Mouse (Mus musculus) erythroblast, adult 5-6 weeks (primary cell): ENCODE results near the gene Ffar1. TPM values are rescaled to one million over a fixed set of nuclear protein-coding genes. Genes with fewer than 3 reads are reported as not detected.
"Not testable (repeated sequence)": the region's sequence is repeated elsewhere in the genome, so short reads cannot be mapped to it uniquely, and the experiment has no call there.

ENCODE experiments used
- ATAC-seq: replicated peaks from 2 replicates; pipeline ENCODE4 v1.8.0; 2016; ENCODE audit warnings: moderate number of reproducible peaks, mild to moderate bottlenecking, moderate TSS enrichment, inconsistent platforms; ENCODE audit not compliant: poor library complexity, low FRiP score, severe bottlenecking
- total RNA-seq, 2 experiments: library from RNA; stranded (forward) in 1 of 2; stranded (reverse) in 1 of 2; fragments of 150-400 nt in 1 of 2; fragments of 200-764, 138-1000 nt in 1 of 2; gene quantifications; 2 replicates each; pipeline versions ENCODE4 v1.2.3 to v1.2.4; 2015 to 2017; ENCODE audit warnings: low replicate concordance in 2 of 2

The Ffar1 gene
- total RNA-seq, 2 experiments from 2014 or later, result not detected

DNA sequence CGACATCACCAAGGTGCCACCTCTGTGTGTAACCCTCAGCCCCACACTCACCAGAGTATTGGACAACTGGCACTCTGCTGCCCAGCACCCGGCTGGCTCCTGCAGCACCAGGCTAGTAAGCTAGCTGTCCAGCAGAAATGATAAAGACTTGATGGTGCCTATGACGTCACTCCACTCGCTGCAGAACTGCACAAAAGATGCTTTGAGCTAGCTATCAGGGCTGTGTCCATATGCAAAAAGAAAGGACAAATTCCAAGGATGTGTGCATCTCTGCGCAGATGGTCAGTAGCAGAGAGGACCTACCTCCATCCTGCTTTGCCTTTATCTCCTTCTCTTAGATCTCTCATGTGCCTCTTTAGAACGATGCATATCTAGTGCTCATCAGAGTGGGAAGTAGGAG lies 5.3 kb downstream of the Ffar1 start, which contains the start of gene Ffar3:
Gene Ffar3 (minus strand): TSS at position 101 of the 400 bp plus-strand sequence.
- ATAC-seq, result no peak

DNA sequence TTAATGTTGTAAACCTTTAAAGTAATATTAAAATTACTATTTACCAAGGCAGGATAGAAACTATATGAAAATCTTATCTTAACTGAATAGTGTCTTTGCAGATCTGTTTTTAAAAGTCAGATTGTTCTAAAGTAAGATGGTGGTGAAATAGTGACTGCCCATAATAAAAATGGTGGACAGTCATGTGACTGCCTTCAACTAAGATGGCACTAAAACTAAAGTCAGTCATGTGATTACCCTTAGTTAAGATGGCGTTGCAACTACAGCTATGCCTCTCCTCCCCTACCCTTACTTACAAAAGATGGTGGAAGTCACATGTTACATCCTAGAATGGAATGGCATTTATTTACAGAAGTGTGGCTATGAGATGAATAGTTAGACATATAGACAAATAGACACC lies 9.9 kb downstream of the Ffar1 start:
- ATAC-seq, result no peak

- no peak for ATAC-seq
Measured at GRCm38 (mm10) chr7:30847934-30848333, 13.4 kb downstream of the Ffar1 start.

- no peak for ATAC-seq
Measured at GRCm38 (mm10) chr7:30847386-30847785, 14.0 kb downstream of the Ffar1 start.

DNA sequence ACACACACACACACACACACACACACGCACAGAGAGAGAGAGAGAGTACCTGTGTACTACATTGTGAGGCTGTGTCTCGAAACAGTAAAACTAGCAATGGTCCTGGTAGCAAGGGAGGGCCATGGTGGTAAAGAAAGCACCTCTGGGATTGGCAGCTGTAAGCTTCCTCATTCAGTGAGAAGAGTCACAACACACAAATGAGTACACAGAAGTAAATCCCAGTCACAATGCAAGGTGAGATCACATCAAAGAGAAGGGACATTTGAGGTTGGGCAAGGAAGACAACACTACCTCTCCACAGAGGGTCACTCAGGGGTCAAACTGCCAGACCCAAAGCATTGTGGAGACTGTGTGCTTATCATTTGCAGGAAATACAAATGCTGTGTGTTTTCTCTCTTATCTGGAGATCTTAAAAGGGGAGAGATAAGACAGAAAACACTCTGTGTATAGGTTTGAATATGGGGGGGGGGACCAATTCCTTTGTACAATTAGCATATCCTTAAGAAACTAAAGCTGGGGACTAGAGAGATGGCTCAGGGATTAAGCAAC lies 14.8 kb downstream of the Ffar1 start:
- no peak for ATAC-seq

DNA sequence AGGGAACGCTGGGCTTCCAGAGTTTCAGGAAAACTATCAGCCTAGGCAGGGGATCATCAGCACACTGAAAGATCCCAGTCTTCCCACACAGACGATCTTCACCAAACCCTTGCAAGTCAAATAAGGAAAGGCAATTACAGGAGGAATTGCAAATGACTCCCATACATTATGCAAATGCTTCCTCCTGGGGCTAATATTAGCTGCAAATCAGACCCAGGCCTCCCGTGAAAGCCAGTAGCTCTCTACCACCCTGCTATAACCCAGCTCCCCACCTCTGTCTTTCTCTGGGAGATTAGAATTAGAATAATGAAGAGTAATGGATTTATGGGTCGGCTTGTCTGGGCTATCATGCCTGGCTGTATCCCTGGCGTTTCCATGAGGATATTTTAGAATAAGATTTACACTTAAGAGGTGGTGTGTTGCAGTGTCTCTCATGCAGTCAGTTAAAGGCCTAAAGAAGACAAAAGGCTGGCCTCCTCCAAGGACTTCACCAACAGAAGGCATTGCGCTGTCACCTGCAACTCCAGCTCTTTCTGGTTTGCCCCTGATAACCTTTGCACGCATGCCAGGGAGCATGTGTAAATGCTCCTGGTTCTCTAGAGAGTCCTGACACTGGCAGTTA lies 16.6 kb downstream of the Ffar1 start:
- ATAC-seq, result no peak

GRCm38 (mm10) chr7:30842092-30842491 lies 19.3 kb downstream of the Ffar1 start:
- no peak for ATAC-seq

- no peak for ATAC-seq
Measured at GRCm38 (mm10) chr7:30841379-30841778, 20.0 kb downstream of the Ffar1 start.

DNA sequence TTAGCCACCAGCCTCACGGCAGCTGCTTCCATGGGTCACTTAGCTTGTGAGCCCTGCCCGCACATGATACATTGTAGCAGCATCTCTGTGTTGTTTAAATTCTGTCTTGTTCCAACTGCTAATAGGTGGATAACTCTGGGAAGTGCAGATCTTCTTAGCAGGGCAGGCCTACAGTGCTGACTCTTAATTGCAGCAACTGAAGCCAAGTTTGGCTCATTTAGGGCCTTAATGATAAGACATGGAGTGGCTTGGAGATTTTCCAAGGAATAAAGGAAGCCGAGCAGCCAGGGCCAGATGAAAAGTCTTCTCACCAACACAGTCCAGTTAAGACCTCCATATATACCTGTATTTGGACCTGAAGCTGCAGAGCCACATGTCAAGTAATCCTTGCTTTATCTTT lies 21.1 kb downstream of the Ffar1 start:
- no peak for ATAC-seq

- no peak for ATAC-seq
Measured at GRCm38 (mm10) chr7:30837277-30837676, 24.1 kb downstream of the Ffar1 start.

DNA sequence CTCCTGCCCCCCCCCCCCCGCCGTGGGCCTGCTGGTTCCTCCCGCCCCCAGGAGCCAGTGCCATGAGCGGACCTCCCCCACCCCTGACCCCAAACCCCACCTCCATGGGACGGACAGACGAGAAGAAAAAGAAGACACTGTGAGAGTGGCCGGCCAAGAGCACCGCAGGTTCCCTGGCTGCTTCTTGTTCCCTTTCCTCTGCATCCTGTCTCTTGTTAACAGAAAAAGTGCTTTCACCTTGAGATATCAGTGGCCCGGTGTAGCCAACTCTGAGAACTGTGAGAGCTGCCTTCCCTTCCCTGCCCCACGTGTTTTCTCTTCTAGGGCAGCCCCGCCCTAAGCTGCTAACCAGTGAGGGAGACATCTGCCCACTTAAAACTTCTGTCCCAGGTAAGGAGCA lies 28.7 kb downstream of the Ffar1 start:
- not testable (repeated sequence) for ATAC-seq

DNA sequence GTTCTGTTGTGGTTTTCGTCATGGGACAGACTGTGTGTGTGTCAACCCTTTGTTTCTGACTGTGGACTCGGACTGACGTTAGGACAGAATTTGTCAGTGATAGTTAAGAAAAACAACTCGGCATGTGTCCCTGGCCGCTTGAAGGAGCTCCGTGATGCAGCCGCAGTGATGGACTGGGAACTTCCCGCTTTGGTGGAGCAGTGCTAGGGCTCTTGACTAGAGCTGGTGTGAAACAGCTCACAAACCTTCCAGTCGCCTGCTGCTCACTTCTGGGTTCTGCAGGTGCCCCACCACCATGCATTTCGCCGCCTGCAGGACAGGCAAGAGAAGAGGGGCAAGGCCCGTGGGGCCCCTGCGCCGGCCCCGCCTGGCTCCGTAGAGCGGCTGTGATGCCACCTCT lies 29.1 kb downstream of the Ffar1 start:
- no peak for ATAC-seq

GRCm38 (mm10) chr7:30829428-30829827 lies 31.9 kb downstream of the Ffar1 start:
- ATAC-seq, result no peak

DNA sequence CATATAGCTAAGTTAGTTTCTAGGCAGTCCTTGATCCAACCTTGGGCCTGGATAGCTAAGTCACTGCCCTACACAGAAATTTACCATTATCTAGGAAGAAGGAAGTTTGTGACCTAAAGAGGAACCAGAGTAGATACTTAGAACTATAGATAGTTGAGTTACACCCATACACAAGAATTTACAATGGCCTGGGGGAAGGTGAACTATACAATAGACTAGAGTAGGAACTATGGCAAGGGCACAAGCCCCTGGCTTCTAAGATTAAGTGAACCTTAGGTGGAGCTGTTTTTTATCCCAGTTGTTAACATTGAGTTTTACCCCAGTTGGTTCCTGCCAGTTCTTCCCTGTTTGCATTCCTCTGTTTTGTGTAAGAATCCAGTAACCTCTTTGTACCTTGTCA lies 32.5 kb downstream of the Ffar1 start:
- not testable (repeated sequence) for ATAC-seq

- no peak for ATAC-seq
Measured at GRCm38 (mm10) chr7:30826660-30827059, 34.7 kb downstream of the Ffar1 start.

GRCm38 (mm10) chr7:30824306-30824705 lies 37.1 kb downstream of the Ffar1 start:
- ATAC-seq, result no peak

DNA sequence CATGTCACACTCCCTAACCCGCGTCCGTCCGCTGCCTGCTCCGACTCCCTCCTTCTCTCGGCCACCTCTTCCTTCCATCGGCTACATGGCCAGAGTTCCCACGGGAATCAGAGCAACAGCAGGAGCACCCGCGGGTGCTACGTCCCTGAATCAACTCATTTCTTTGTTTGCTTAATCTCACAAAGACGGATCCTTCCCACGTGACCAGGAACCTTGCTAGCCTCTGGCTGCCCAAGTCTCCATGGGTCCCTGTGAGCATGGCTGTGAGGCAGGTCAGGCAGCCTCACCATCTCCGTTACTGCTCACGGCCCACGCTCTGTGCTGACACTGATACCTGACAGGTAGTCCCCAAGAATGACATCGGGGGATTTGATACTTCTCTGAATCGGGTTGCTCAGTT lies 37.7 kb downstream of the Ffar1 start, which contains the start of gene Ffar2:
Gene Ffar2 (minus strand): TSS at position 101 of the 400 bp plus-strand sequence.
- ATAC-seq, result no peak

DNA sequence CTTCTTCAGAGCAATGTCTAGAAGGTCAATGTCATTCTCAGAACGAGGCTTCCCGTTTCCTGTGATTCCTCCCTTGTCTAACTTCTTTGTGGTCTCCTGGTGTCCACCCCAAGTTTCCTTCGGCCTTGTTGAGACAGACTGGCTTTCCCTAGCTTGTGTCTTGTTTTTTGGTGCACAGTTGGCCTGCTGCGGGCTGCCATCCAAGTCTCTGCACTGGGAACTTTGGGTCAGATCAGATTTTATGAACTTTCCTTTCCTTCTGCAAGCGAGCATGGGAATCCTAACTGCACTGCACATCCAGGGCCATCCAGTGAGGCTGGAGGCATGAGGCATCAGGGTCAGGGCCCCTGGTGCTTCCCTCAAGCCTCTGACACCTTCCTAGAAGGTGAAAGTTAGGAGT lies 39.8 kb downstream of the Ffar1 start:
- no peak for ATAC-seq

- ATAC-seq, result no peak
Measured at GRCm38 (mm10) chr7:30820854-30821445, 40.4 kb downstream of the Ffar1 start.

- no peak for ATAC-seq
Measured at GRCm38 (mm10) chr7:30820131-30820530, 41.2 kb downstream of the Ffar1 start.

GRCm38 (mm10) chr7:30812291-30812807 lies 49.0 kb downstream of the Ffar1 start:
- no peak for ATAC-seq
